Mouse (Mus musculus) NIH3T3 (cell line): ENCODE data around the gene Tmem141.
A peak's percentile ranks its signal among the peaks of the same experiment; 100 is the strongest.

Experiments
- DNase-seq: peaks from one replicate; pipeline ENCODE4 v3.0.0-alpha.2; 2012; ENCODE audit warnings: low read depth

Gene Tmem141

GRCm38 (mm10) chr2:25621229-25622200, at the start of gene Tmem141:
Tmem141 (minus strand) TSS chr2:25622005.
- peak; percentile 91 for DNase-seq

GRCm38 (mm10) chr2:25666516-25666915, 44.7 kb upstream of the Tmem141 start:
- DNase-seq: no peak

GRCm38 (mm10) chr2:25664125-25664524, 42.3 kb upstream of the Tmem141 start:
- peak; percentile 6 for DNase-seq

GRCm38 (mm10) chr2:25663511-25663910, 41.7 kb upstream of the Tmem141 start:
- peak; percentile 64 for DNase-seq

- DNase-seq: no peak
Measured at GRCm38 (mm10) chr2:25661245-25661970, 39.6 kb upstream of the Tmem141 start.

GRCm38 (mm10) chr2:25660279-25660678, 38.5 kb upstream of the Tmem141 start:
- DNase-seq: no peak

- no peak for DNase-seq
Measured at GRCm38 (mm10) chr2:25657652-25658051, 35.8 kb upstream of the Tmem141 start, which contains the start of gene Lcn5. Lcn5 (plus strand) TSS chr2:25657952.

GRCm38 (mm10) chr2:25657246-25657645, 35.4 kb upstream of the Tmem141 start:
- no peak for DNase-seq

- no peak for DNase-seq
Measured at GRCm38 (mm10) chr2:25656691-25657090, 34.9 kb upstream of the Tmem141 start.

GRCm38 (mm10) chr2:25654502-25654901, 32.7 kb upstream of the Tmem141 start:
- DNase-seq: no peak

- DNase-seq: no peak
Measured at GRCm38 (mm10) chr2:25652902-25653301, 31.1 kb upstream of the Tmem141 start, which contains the start of gene Lcn8. Lcn8 (plus strand) TSS chr2:25653120.

- DNase-seq: peak; percentile 58
Measured at GRCm38 (mm10) chr2:25639890-25640289, 18.1 kb upstream of the Tmem141 start.

GRCm38 (mm10) chr2:25634046-25634445, 12.2 kb upstream of the Tmem141 start:
- DNase-seq: peak; percentile 21

- no peak for DNase-seq
Measured at GRCm38 (mm10) chr2:25633616-25634015, 11.8 kb upstream of the Tmem141 start.

GRCm38 (mm10) chr2:25628738-25629137, 6.9 kb upstream of the Tmem141 start:
- DNase-seq: no peak

- no peak for DNase-seq
Measured at GRCm38 (mm10) chr2:25627811-25628210, 6.0 kb upstream of the Tmem141 start, which contains the start of gene Fcna. Fcna (minus strand) TSS chr2:25628030.

GRCm38 (mm10) chr2:25625986-25626385, 4.2 kb upstream of the Tmem141 start:
- no peak for DNase-seq

GRCm38 (mm10) chr2:25620852-25621228, 965 bp downstream of the Tmem141 start:
- DNase-seq: no peak

GRCm38 (mm10) chr2:25620386-25620785, 1.4 kb downstream of the Tmem141 start:
- DNase-seq: no peak

- no peak for DNase-seq
Measured at GRCm38 (mm10) chr2:25617578-25617977, 4.2 kb downstream of the Tmem141 start, which contains the start of gene Ccdc183. Ccdc183 (minus strand) TSS chr2:25617678.

- no peak for DNase-seq
Measured at GRCm38 (mm10) chr2:25616398-25616797, 5.4 kb downstream of the Tmem141 start.

GRCm38 (mm10) chr2:25608671-25609070, 13.1 kb downstream of the Tmem141 start:
- no peak for DNase-seq
